In the genomic region with DNA sequence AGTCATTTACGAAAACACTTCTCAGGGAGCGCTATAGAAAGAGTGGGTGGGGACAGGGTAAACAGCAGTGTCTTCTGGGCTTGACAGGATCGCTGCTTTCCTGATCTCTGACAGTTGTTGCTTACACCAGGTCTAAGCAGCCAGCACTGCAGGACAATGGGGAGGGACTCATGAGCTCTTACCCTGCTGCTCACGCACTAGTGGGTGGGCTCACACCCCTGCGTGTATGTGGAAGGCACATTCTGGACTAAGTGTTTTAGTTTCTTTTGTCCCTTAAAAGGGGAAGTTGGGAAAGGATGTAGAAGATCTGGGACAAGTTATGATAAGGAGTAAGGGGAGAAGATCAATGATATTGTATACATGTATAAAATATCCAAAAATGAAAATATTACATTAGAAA, we compare ENCODE assay signal across 28 mouse cellular contexts.
"Had no signal": no experiment of that assay in that cellular context is flagged by ENCODE, and none has a peak within 500 bp of the region (broad histone marks: within the 10 kb centered on the region; RNA-seq: fewer than 3 reads in every experiment).

No protein-coding gene starts in this region.

- H3K36me3 ChIP-seq: embryonic facial prominence, embryonic 12.5 days; embryonic facial prominence, embryonic 15.5 days; forebrain, embryonic 10.5 days; forebrain, embryonic 12.5 days; forebrain, embryonic 15.5 days; heart, embryonic 10.5 days had no signal

- H3K27ac ChIP-seq: embryonic facial prominence, embryonic 12.5 days; embryonic facial prominence, embryonic 13.5 days; embryonic facial prominence, embryonic 15.5 days; forebrain, embryonic 10.5 days; forebrain, embryonic 12.5 days; forebrain, embryonic 13.5 days; forebrain, embryonic 15.5 days; gastrocnemius, adult 2 months; heart, adult 2 months; heart, embryonic 10.5 days had no signal

- H3K4me3 ChIP-seq: embryonic facial prominence, embryonic 12.5 days; embryonic facial prominence, embryonic 13.5 days; embryonic facial prominence, embryonic 15.5 days; erythroblast, embryonic 14.5 days; forebrain, embryonic 10.5 days; forebrain, embryonic 12.5 days; forebrain, embryonic 13.5 days; forebrain, embryonic 15.5 days; gastrocnemius, adult 2 months; heart, adult 2 months; heart, embryonic 10.5 days had no signal

- DNase-seq: cerebellum, adult 2 months; cerebellum, adult 8-10 months; cerebellum, adult 9-10 months; cerebellum, adult 9-11 months; cerebellum, postnatal 10 days; cerebellum, postnatal 14 days; cerebellum, postnatal 25 days; cerebellum, postnatal 36 days; embryo, embryonic 11 days; forebrain, postnatal 0 days; gastrocnemius, adult 2 months; gastrocnemius, postnatal 10 days; gastrocnemius, postnatal 14 days; gastrocnemius, postnatal 25 days; gastrocnemius, postnatal 36 days; heart, adult 11 months; heart, adult 18-20 months; heart, adult 2 months had no signal

- H3K9ac ChIP-seq: embryonic facial prominence, embryonic 12.5 days; embryonic facial prominence, embryonic 13.5 days; embryonic facial prominence, embryonic 15.5 days; forebrain, embryonic 12.5 days; forebrain, embryonic 13.5 days; forebrain, embryonic 15.5 days; forebrain, postnatal 0 days had no signal

- H3K9me3 ChIP-seq: embryonic facial prominence, embryonic 12.5 days; embryonic facial prominence, embryonic 13.5 days; embryonic facial prominence, embryonic 15.5 days; forebrain, embryonic 10.5 days; forebrain, embryonic 12.5 days; forebrain, embryonic 13.5 days; forebrain, embryonic 15.5 days; heart, embryonic 10.5 days had no signal

- H3K4me2 ChIP-seq: embryonic facial prominence, embryonic 12.5 days; embryonic facial prominence, embryonic 13.5 days; embryonic facial prominence, embryonic 15.5 days; forebrain, embryonic 12.5 days; forebrain, embryonic 13.5 days; forebrain, embryonic 15.5 days had no signal

- ATAC-seq: forebrain, embryonic 13.5 days; forebrain, embryonic 14.5 days; forebrain, embryonic 15.5 days; forebrain, postnatal 0 days had no signal

- H3K27me3 ChIP-seq: embryonic facial prominence, embryonic 12.5 days; embryonic facial prominence, embryonic 13.5 days; embryonic facial prominence, embryonic 15.5 days; forebrain, embryonic 12.5 days; forebrain, embryonic 13.5 days; forebrain, embryonic 15.5 days had no signal

- H3K4me1 ChIP-seq: embryonic facial prominence, embryonic 12.5 days; embryonic facial prominence, embryonic 13.5 days; embryonic facial prominence, embryonic 15.5 days; forebrain, embryonic 10.5 days; forebrain, embryonic 12.5 days; forebrain, embryonic 13.5 days; forebrain, embryonic 15.5 days; heart, embryonic 10.5 days had no signal
